ENCODE assay signal across 12 mouse cellular contexts in the genomic region with DNA sequence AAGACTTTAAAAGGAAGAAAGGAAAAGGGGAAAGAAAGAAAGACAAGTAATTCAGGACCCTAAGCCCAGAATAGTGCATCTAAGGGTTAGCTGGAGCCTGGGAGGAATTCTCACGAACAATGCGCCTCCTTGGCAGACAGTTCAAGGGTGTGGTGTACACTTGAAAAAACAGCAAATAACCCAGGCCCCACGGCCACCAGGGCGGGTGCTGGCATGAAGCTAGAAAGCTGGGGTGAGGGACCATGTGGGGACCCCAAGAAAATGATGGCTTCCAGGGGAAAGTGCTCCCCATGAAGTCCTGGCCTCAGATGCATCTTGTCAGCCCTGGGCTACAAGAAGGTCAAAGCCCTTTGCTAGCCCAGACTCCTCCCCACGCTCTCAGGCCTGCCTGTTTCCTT. TPM values are rescaled to one million over a fixed set of nuclear protein-coding genes. Genes with fewer than 3 reads are reported as not detected.
DNase-seq lines count a peak whose midpoint lies in the region; ATAC-seq and TF ChIP-seq lines count a peak whose summit lies in the region.
"Had no signal": no experiment of that assay in that cellular context is flagged by ENCODE, and none has a peak within 500 bp of the region (broad histone marks: within the 10 kb centered on the region; RNA-seq: fewer than 3 reads in every experiment).

No protein-coding gene starts in this region.

- H3K4me1 ChIP-seq in kidney, adult 2 months (ENCODE audit: control insufficient read depth, insufficient read depth, low read length): peaks cover 20% of the 10 kb centered on the region
- peaks cover 21% of the 10 kb centered on the region; the same call in 1 of the 2 replicates for H3K4me1 ChIP-seq in kidney, embryonic 15.5 days
- H3K4me1 ChIP-seq in embryonic facial prominence, embryonic 15.5 days: peaks cover 23% of the 10 kb centered on the region
- peaks cover 25% of the 10 kb centered on the region for H3K4me1 ChIP-seq in lung, embryonic 15.5 days

- DNase-seq in kidney, adult 2 months: no peak
- peak; percentile 36 for DNase-seq in ZHBTc4 (ENCODE audit: low read depth, low spot score)
- DNase-seq in spleen, adult 18-20 months: no peak
- DNase-seq in frontal cortex, postnatal 25 days (ENCODE audit: low spot score in 2 of 2): no peak
- DNase-seq in right cerebral cortex, postnatal 14 days: no peak
- DNase-seq: cerebellum, adult 18-20 months had no signal

- no peaks in the 10 kb centered on the region for H3K27me3 ChIP-seq in kidney, adult 2 months (replicated peaks; ENCODE audit: control insufficient read depth, insufficient read depth, low read length)
- no peaks in the 10 kb centered on the region for H3K27me3 ChIP-seq in kidney, embryonic 15.5 days
- no peaks in the 10 kb centered on the region for H3K27me3 ChIP-seq in embryonic facial prominence, embryonic 15.5 days
- H3K27me3 ChIP-seq in lung, embryonic 15.5 days: no peaks in the 10 kb centered on the region
- H3K27me3 ChIP-seq: forebrain, embryonic 12.5 days; heart, embryonic 15.5 days had no signal

- H3K4me2 ChIP-seq in kidney, embryonic 15.5 days: no peak overlapping the region
- H3K4me2 ChIP-seq in embryonic facial prominence, embryonic 15.5 days (replicated peaks): no peak overlapping the region
- H3K4me2 ChIP-seq in lung, embryonic 15.5 days: no peak overlapping the region
- H3K4me2 ChIP-seq: forebrain, embryonic 12.5 days; heart, embryonic 15.5 days; limb, embryonic 13.5 days had no signal

- no peak for TF ChIP-seq POLR2A in kidney, adult 2 months (IDR thresholded peaks at IDR 0.05; ENCODE audit: low read depth, low read length)

- 63% methylated on average over 5 of the region's 5 CpGs for WGBS in kidney, adult 2 months
- WGBS in kidney, embryonic 15.5 days: 71% methylated on average over 5 of the region's 5 CpGs
- WGBS in embryonic facial prominence, embryonic 15.5 days: 50% methylated on average over 5 of the region's 5 CpGs
- WGBS in lung, embryonic 15.5 days: 43% methylated on average over 5 of the region's 5 CpGs

- H3K4me3 ChIP-seq in kidney, adult 2 months (ENCODE audit: insufficient read depth, low read depth, low read length): no peak overlapping the region
- no peak overlapping the region for H3K4me3 ChIP-seq in kidney, embryonic 15.5 days (replicated peaks)
- no peak overlapping the region for H3K4me3 ChIP-seq in embryonic facial prominence, embryonic 15.5 days (replicated peaks)
- H3K4me3 ChIP-seq in lung, embryonic 15.5 days: no peak overlapping the region
- H3K4me3 ChIP-seq: forebrain, embryonic 12.5 days; heart, embryonic 15.5 days; limb, embryonic 13.5 days had no signal

- peak overlapping the region; percentile 47; the same call in 1 of the 2 replicates for H3K27ac ChIP-seq in kidney, adult 2 months (ENCODE audit: insufficient read depth, low read depth, low read length)
- no peak overlapping the region for H3K27ac ChIP-seq in kidney, embryonic 15.5 days
- H3K27ac ChIP-seq in embryonic facial prominence, embryonic 15.5 days (replicated peaks): 0 out of 2 replicates have a peak overlapping the region, but pooled peaks have one; percentile 28
- 0 out of 2 replicates have a peak overlapping the region, but pooled peaks have one; percentile 14 for H3K27ac ChIP-seq in lung, embryonic 15.5 days
- H3K27ac ChIP-seq: forebrain, embryonic 12.5 days; heart, embryonic 15.5 days; limb, embryonic 13.5 days had no signal

- no peaks in the 10 kb centered on the region for H3K36me3 ChIP-seq in kidney, adult 2 months (ENCODE audit: control insufficient read depth, insufficient read depth, low read length)
- H3K36me3 ChIP-seq in kidney, embryonic 15.5 days: no peaks in the 10 kb centered on the region
- no peaks in the 10 kb centered on the region for H3K36me3 ChIP-seq in embryonic facial prominence, embryonic 15.5 days
- no peaks in the 10 kb centered on the region for H3K36me3 ChIP-seq in lung, embryonic 15.5 days
- H3K36me3 ChIP-seq: forebrain, embryonic 12.5 days; heart, embryonic 15.5 days; limb, embryonic 13.5 days had no signal

- H3K9ac ChIP-seq in kidney, embryonic 15.5 days: no peak overlapping the region
- no peak overlapping the region for H3K9ac ChIP-seq in embryonic facial prominence, embryonic 15.5 days
- no peak overlapping the region for H3K9ac ChIP-seq in lung, embryonic 15.5 days
- H3K9ac ChIP-seq: forebrain, embryonic 12.5 days; heart, embryonic 15.5 days; limb, embryonic 13.5 days had no signal

- ATAC-seq in kidney, embryonic 15.5 days (replicated peaks; ENCODE audit: low FRiP score): no peak
- ATAC-seq in embryonic facial prominence, embryonic 15.5 days (ENCODE audit: insufficient number of reproducible peaks, low FRiP score, low TSS enrichment, low read depth): no peak
- no peak for ATAC-seq in lung, embryonic 15.5 days (ENCODE audit: borderline replicate concordance, extremely low read depth, low FRiP score, low TSS enrichment)

- no peak for TF ChIP-seq CTCF in kidney, adult 2 months (conservative IDR thresholded peaks at IDR 0.05; ENCODE audit: insufficient read depth, insufficient read length, low read depth, low read length)

- H3K9me3 ChIP-seq in kidney, embryonic 15.5 days (replicated peaks): no peaks in the 10 kb centered on the region
- no peaks in the 10 kb centered on the region for H3K9me3 ChIP-seq in embryonic facial prominence, embryonic 15.5 days (replicated peaks)
- no peaks in the 10 kb centered on the region for H3K9me3 ChIP-seq in lung, embryonic 15.5 days
- H3K9me3 ChIP-seq: forebrain, embryonic 12.5 days; heart, embryonic 15.5 days; limb, embryonic 13.5 days had no signal

RNA-seq across cellular contexts. Expression of gene Ntn1, which starts 58.6 kb away (rescaled TPM):
- polyA plus RNA-seq in kidney, adult 2 months (2012; rRNA removed): 24.4 and 33.1 TPM in 2 replicates
- 16.5 and 16.9 TPM in 2 replicates for polyA plus RNA-seq in kidney, embryonic 15.5 days (2015; fragmentation: Nextera tagmentation; extraction: Ambion mirVana)
- polyA plus RNA-seq in embryonic facial prominence, embryonic 15.5 days (2015; fragmentation: Nextera tagmentation; extraction: Ambion mirVana): 12.5 and 15.8 TPM in 2 replicates
- 4.0 and 4.8 TPM in 2 replicates for polyA plus RNA-seq in lung, embryonic 15.5 days (2015; fragmentation: Nextera tagmentation; extraction: Ambion mirVana)
